Comparison of ENCODE assay signal across 9 mouse cellular contexts in the genomic region with DNA sequence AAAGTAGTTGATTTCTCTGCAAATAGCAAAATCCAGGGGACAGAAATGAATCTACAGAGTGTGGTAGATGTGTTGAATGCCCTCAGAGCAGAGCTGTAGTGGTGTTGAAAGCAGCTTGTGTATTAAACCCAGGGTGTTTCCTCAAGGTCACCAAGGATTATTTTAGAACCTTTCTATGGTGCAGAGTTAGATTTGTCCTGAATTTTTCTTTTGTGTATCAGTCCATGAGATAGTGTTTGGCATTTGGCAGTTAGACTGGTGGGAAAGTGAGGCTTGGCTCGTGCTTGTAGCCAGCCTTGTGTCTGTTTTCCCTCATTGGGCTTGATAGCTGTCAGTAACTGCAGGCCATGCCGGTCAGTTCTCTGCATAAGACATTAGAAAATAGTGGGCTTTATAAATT. TPM values are rescaled to one million over a fixed set of nuclear protein-coding genes. Genes with fewer than 3 reads are reported as not detected.
A peak's percentile ranks its signal among the peaks of the same experiment; 100 is the strongest.
DNase-seq lines count a peak whose midpoint lies in the region; ATAC-seq and TF ChIP-seq lines count a peak whose summit lies in the region.
"Had no signal": no experiment of that assay in that cellular context is flagged by ENCODE, and none has a peak within 500 bp of the region (broad histone marks: within the 10 kb centered on the region; RNA-seq: fewer than 3 reads in every experiment).

No protein-coding gene starts in this region.

- TF ChIP-seq CTCF in cerebellum, adult 2 months (IDR thresholded peaks at IDR 0.05; ENCODE audit: borderline replicate concordance, insufficient read depth, low read depth, low read length): no peak
- TF ChIP-seq CTCF in brain, embryonic 14.5 days (IDR thresholded peaks at IDR 0.05; ENCODE audit: borderline replicate concordance, extremely low read depth, insufficient read depth, insufficient read length): no peak
- TF ChIP-seq CTCF in liver, embryonic 14.5 days (IDR thresholded peaks at IDR 0.05; ENCODE audit: low read depth): no peak

- H3K36me3 ChIP-seq in heart, embryonic 14.5 days (ENCODE audit: control insufficient read depth, insufficient read depth, low read length): peaks cover 20% of the 10 kb centered on the region
- H3K36me3 ChIP-seq in liver, embryonic 14.5 days (replicated peaks; ENCODE audit: control insufficient read depth, insufficient read depth, low read depth): peaks cover 27% of the 10 kb centered on the region

- TF ChIP-seq POLR2A in cerebellum, adult 2 months (IDR thresholded peaks at IDR 0.05; ENCODE audit: borderline replicate concordance, insufficient read depth, low read length): no peak
- no peak for TF ChIP-seq POLR2A in brain, embryonic 14.5 days (IDR thresholded peaks at IDR 0.05; ENCODE audit: borderline replicate concordance, extremely low read depth, insufficient read depth, insufficient read length, poor library complexity, severe bottlenecking)

- peaks cover 12% of the 10 kb centered on the region; the same call in 1 of the 2 replicates for H3K4me1 ChIP-seq in cerebellum, adult 2 months (ENCODE audit: control insufficient read depth, insufficient read depth, low read length)
- H3K4me1 ChIP-seq in heart, embryonic 14.5 days (ENCODE audit: control insufficient read depth in 2 of 2, insufficient read depth in 2 of 2, low read length in 2 of 2): peaks cover 9 to 57% of the 10 kb centered on the region in 2 experiments
- H3K4me1 ChIP-seq in liver, embryonic 14.5 days (replicated peaks; ENCODE audit: control insufficient read depth in 2 of 2, insufficient read depth in 2 of 2, low read length in 1 of 2): peaks cover 23 to 24% of the 10 kb centered on the region in 2 experiments

- DNase-seq in cerebellum, adult 2 months: peak in 1 of 2 experiments; percentile 34
- no peak for DNase-seq in cerebellum, adult 11-12 months
- peak; percentile 35 for DNase-seq in brain, embryonic 14.5 days (ENCODE audit: low read depth)
- DNase-seq in liver, embryonic 14.5 days (ENCODE audit: low read depth in 3 of 3, low spot score in 3 of 3): no peak
- no peak for DNase-seq in adrenal gland, postnatal 14 days
- DNase-seq in adrenal gland, postnatal 36 days: no peak
- DNase-seq in gastrocnemius, postnatal 25 days: no peak
- DNase-seq: kidney, postnatal 14 days had no signal

- peak overlapping the region; percentile 50; the same call in 1 of the 2 replicates for H3K9ac ChIP-seq in heart, embryonic 14.5 days (ENCODE audit: low read length)
- H3K9ac ChIP-seq in liver, embryonic 14.5 days (replicated peaks): peak overlapping the region; percentile 39; the same call in 1 of the 2 replicates

- peak; percentile 43; the same call in 1 of the 2 replicates for ATAC-seq in heart, embryonic 14.5 days (ENCODE audit: insufficient number of reproducible peaks, insufficient read depth, low FRiP score, low read depth)
- no peak for ATAC-seq in liver, embryonic 14.5 days (ENCODE audit: insufficient read depth)

- TF ChIP-seq EP300 in liver, embryonic 14.5 days (IDR thresholded peaks at IDR 0.05; ENCODE audit: low read depth): no peak

- peak overlapping the region; percentile 73 for H3K4me2 ChIP-seq in heart, embryonic 14.5 days (ENCODE audit: low read length)
- peak overlapping the region; percentile 18; the same call in 1 of the 2 replicates for H3K4me2 ChIP-seq in liver, embryonic 14.5 days (ENCODE audit: low read depth)

- WGBS in cerebellum, adult 2 months: 6% methylated on average over 2 of the region's 2 CpGs
- 8% methylated on average over 2 of the region's 2 CpGs for WGBS in heart, embryonic 14.5 days
- 60% methylated on average over 2 of the region's 2 CpGs for WGBS in liver, embryonic 14.5 days (ENCODE audit: insufficient replicate concordance)

- no peaks in the 10 kb centered on the region for H3K27me3 ChIP-seq in cerebellum, adult 2 months (ENCODE audit: control insufficient read depth, insufficient read depth, low read length)
- no peaks in the 10 kb centered on the region for H3K27me3 ChIP-seq in heart, embryonic 14.5 days (ENCODE audit: control insufficient read depth, insufficient read depth, low read length)
- no peaks in the 10 kb centered on the region for H3K27me3 ChIP-seq in liver, embryonic 14.5 days (ENCODE audit: control insufficient read depth, insufficient read depth, low read length)

- H3K27ac ChIP-seq in cerebellum, adult 2 months (ENCODE audit: insufficient read depth, low read length): no peak overlapping the region
- peak overlapping the region; percentile 77 to 82 for H3K27ac ChIP-seq in heart, embryonic 14.5 days (replicated peaks in 1 of 2; ENCODE audit: control insufficient read depth in 1 of 2, insufficient read depth in 1 of 2, low read depth in 2 of 2, low read length in 2 of 2)
- no peak overlapping the region for H3K27ac ChIP-seq in liver, embryonic 14.5 days

- no peaks in the 10 kb centered on the region for H3K9me3 ChIP-seq in heart, embryonic 14.5 days (ENCODE audit: control insufficient read depth, low read length)
- no peaks in the 10 kb centered on the region for H3K9me3 ChIP-seq in liver, embryonic 14.5 days (ENCODE audit: control insufficient read depth, low read length)

- peak overlapping the region; percentile 40 for H3K4me3 ChIP-seq in cerebellum, adult 2 months (replicated peaks; ENCODE audit: insufficient read depth, low read depth, low read length)
- peak overlapping the region in 1 of 2 experiments; percentile 9; a peak in 1 of 4 replicates for H3K4me3 ChIP-seq in heart, embryonic 14.5 days (ENCODE audit: control insufficient read depth in 1 of 2, insufficient read depth in 1 of 2, low read depth in 1 of 2, low read length in 2 of 2)
- H3K4me3 ChIP-seq in liver, embryonic 14.5 days (ENCODE audit: insufficient read depth in 1 of 2, low read depth in 2 of 2, low read length in 2 of 2): no peak overlapping the region

RNA-seq across cellular contexts. Expression of a gene that starts 6.0 kb away (rescaled TPM):
- polyA plus RNA-seq in cerebellum, adult 2 months (2012; rRNA removed): 83.9 and 92.9 TPM in 2 replicates
- polyA plus RNA-seq in brain, embryonic 14.5 days (2012; rRNA removed): 161 and 171 TPM in 2 replicates
- polyA plus RNA-seq in heart, embryonic 14.5 days (2014; fragmentation: Nextera tagmentation; extraction: Ambion mirVana): 128 and 136 TPM in 2 replicates
- polyA plus RNA-seq in liver, embryonic 14.5 days (2012; rRNA removed): 30.0 and 39.1 TPM in 2 replicates
- polyA plus RNA-seq in liver, embryonic 14.5 days (2014; fragmentation: Nextera tagmentation; extraction: Ambion mirVana): 92.1 and 104 TPM in 2 replicates
- total RNA-seq in adrenal gland, postnatal 14 days (2021): 54.3 and 61.0 TPM in 2 replicates
- total RNA-seq in adrenal gland, postnatal 36 days (2021): 10 to 100 TPM; 45.8 to 63.5 TPM
- 10 to 100 TPM; 19.8 to 21.5 TPM for total RNA-seq in gastrocnemius, postnatal 25 days (2021)

Comparison
In these comparisons a context has a peak if more than half of its experiments do, and no peak if none do; other contexts are left out.
1. H3K27ac ChIP-seq: peak in heart, embryonic 14.5 days (2 of 2); none in cerebellum, adult 2 months (single experiment) and liver, embryonic 14.5 days (single experiment).